Mouse (Mus musculus): ENCODE data around the gene Zfp108.
"Not testable (repeated sequence)": the region's sequence is repeated elsewhere in the genome, so short reads cannot be mapped to it uniquely, and the experiment has no call there.

Zfp108 gene

GRCm38 (mm10) chr7:24254633-24255474 is at the start of gene Zfp108:
TSS of gene Zfp108 (plus strand) at chr7:24254794.
- DNase-seq, result peak; percentile 78 to 82

GRCm38 (mm10) chr7:24207488-24208261 is 46.9 kb upstream of the Zfp108 start:
- peak; percentile 74 to 77 for DNase-seq

- no peak for DNase-seq
Measured at GRCm38 (mm10) chr7:24208282-24208886, 46.2 kb upstream of the Zfp108 start.

GRCm38 (mm10) chr7:24210296-24210695 is 44.3 kb upstream of the Zfp108 start:
- DNase-seq, result no peak

GRCm38 (mm10) chr7:24211343-24211742 is 43.3 kb upstream of the Zfp108 start, which contains the start of gene Zfp111:
TSS of gene Zfp111 (minus strand) at chr7:24211443.
- no peak for DNase-seq

- DNase-seq, result peak; percentile 59 to 69
Measured at GRCm38 (mm10) chr7:24237040-24237791, 17.4 kb upstream of the Zfp108 start, which contains the start of gene Zfp109. TSS of gene Zfp109 (minus strand) at chr7:24237560.

- DNase-seq, result no peak
Measured at GRCm38 (mm10) chr7:24253779-24254615, 597 bp upstream of the Zfp108 start.

- DNase-seq, result no peak
Measured at GRCm38 (mm10) chr7:24259306-24259999, 4.9 kb downstream of the Zfp108 start.

GRCm38 (mm10) chr7:24260000-24260312 is 5.4 kb downstream of the Zfp108 start:
- DNase-seq, result no peak

GRCm38 (mm10) chr7:24268176-24269155 is 13.9 kb downstream of the Zfp108 start:
- no peak for DNase-seq

- no peak for DNase-seq
Measured at GRCm38 (mm10) chr7:24269256-24269655, 14.7 kb downstream of the Zfp108 start.

- no peak for DNase-seq
Measured at GRCm38 (mm10) chr7:24269667-24270287, 15.2 kb downstream of the Zfp108 start.

GRCm38 (mm10) chr7:24270288-24270672 is 15.7 kb downstream of the Zfp108 start, which contains the start of gene Zfp93:
TSS of gene Zfp93 (plus strand) at chr7:24270420.
- peak; percentile 77 to 79 for DNase-seq

- no peak for DNase-seq
Measured at GRCm38 (mm10) chr7:24271191-24271590, 16.6 kb downstream of the Zfp108 start.

- DNase-seq, result no peak
Measured at GRCm38 (mm10) chr7:24274456-24274855, 19.9 kb downstream of the Zfp108 start.

GRCm38 (mm10) chr7:24278771-24279170 is 24.2 kb downstream of the Zfp108 start:
- DNase-seq, result not testable (repeated sequence)

GRCm38 (mm10) chr7:24280031-24280857 is 25.6 kb downstream of the Zfp108 start:
- DNase-seq, result no peak

GRCm38 (mm10) chr7:24280858-24281145 is 26.2 kb downstream of the Zfp108 start:
- DNase-seq, result no peak

- no peak for DNase-seq
Measured at GRCm38 (mm10) chr7:24286090-24286489, 31.5 kb downstream of the Zfp108 start.
